Mouse (Mus musculus) inflammation-experienced regulatory T-cells, adult 16 weeks (primary cell): Measurements from ENCODE around the gene Olfr987. TPM values are rescaled to one million over a fixed set of nuclear protein-coding genes. Genes with fewer than 3 reads are reported as not detected.

Experiments used
- polyA plus RNA-seq: library from polyadenylated mRNA; unstranded; fragments of 100-300 nt; shearing (Covaris generic); gene quantifications from one replicate; pipeline ENCODE4 v1.2.1, GENCODE M21; 2017

Gene Olfr987
- not detected for polyA plus RNA-seq

DNA sequence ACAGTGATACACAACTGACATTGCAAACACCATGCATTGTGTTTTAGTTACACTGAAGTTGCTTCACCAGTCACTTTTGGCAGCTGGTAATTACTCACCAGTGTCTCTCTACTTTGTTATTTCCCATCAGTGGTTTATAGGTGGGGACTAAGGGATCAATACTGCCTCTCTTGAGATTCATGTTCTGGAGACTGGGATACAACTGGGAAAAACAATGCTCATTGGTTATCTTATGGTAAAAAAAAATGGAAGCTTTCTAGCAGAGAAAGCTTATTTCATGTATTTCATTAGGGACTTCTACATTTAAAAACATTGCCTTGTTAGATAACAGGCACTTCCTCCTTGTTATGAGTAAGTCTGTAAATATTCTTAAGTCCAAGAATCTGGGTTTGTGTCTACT lies at the start of gene Olfr987:
TSS of gene Olfr987 (minus strand) at position 101 of the 400 bp plus-strand sequence.

DNA sequence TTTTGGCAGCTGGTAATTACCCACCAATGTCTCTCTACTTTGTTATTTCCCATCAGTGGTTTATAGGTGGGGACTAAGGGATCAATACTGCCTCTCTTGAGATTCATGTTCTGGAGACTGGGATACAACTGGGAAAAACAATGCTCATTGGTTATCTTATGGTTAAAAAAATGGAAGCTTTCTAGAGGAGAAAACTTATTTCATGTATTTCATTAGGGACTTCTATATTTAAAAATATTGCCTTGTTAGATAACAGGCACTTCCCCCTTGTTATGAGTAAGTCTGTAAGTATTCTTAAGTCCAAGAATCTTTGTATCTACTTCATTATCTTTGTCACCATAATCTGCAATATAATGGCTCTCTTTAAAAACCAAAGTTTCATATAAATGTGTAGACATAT lies 24.0 kb upstream of the Olfr987 start, which contains the start of gene Olfr988:
TSS of gene Olfr988 (minus strand) at position 101 of the 400 bp plus-strand sequence.

Other genes starting within 250 kb of the Olfr987 start
- not detected for gene Aplnr, start 203.1 kb downstream of the Olfr987 start, polyA plus RNA-seq
- 0.09 TPM for gene Lrrc55, start 142.1 kb downstream of the Olfr987 start, polyA plus RNA-seq
- not detected for gene Olfr988, start 23.9 kb upstream of the Olfr987 start, polyA plus RNA-seq
- not detected for gene Olfr992, start 70.2 kb upstream of the Olfr987 start, polyA plus RNA-seq
- not detected for gene Olfr993, start 75.6 kb upstream of the Olfr987 start, polyA plus RNA-seq
- gene Olfr994, start 97.1 kb upstream of the Olfr987 start, polyA plus RNA-seq, result not detected
- not detected for gene Olfr995, start 104.3 kb upstream of the Olfr987 start, polyA plus RNA-seq
- not detected for gene 4833423E24Rik, start 179.7 kb upstream of the Olfr987 start, polyA plus RNA-seq
- gene Olfr996, start 239.9 kb upstream of the Olfr987 start, polyA plus RNA-seq, result not detected
- gene Olfr998, start 249.6 kb upstream of the Olfr987 start, polyA plus RNA-seq, result not detected